Mouse (Mus musculus) E14TG2a.4 (cell line): Measurements from ENCODE around the gene Rfx3.

Experiments
- H3K27me3 ChIP-seq: 2 replicates; pipeline ENCODE4 v1.6.1; 2014; ENCODE audit warnings: low read length, control low read depth; ENCODE audit not compliant: insufficient read depth
- H3K36me3 ChIP-seq: 2 replicates; pipeline ENCODE4 v1.6.1; 2014; ENCODE audit warnings: low read length, control low read depth; ENCODE audit not compliant: insufficient read depth
- H3K4me1 ChIP-seq: replicated peaks from 2 replicates; pipeline ENCODE4 v1.6.1; 2014; ENCODE audit warnings: low read depth, low read length, control low read depth
- H3K4me3 ChIP-seq: replicated peaks from 2 replicates; pipeline ENCODE4 v1.5.1; 2014; ENCODE audit warnings: mild to moderate bottlenecking, low read length
- H3K9me3 ChIP-seq: 2 replicates; pipeline ENCODE4 v1.6.1; 2014; ENCODE audit warnings: low read length, control low read depth
- CTCF ChIP-seq: conservative IDR thresholded peaks from 2 replicates; pipeline ENCODE4 v1.5.1; 2014; ENCODE audit warnings: low read length
- NANOG ChIP-seq: IDR thresholded peaks from 2 replicates; pipeline ENCODE4 v1.6.1; 2014; ENCODE audit warnings: borderline replicate concordance, low read length, mixed read lengths
- POU5F1 ChIP-seq: IDR thresholded peaks from 2 replicates; pipeline ENCODE4 v1.6.1; 2014; ENCODE audit warnings: low read length, borderline replicate concordance

Rfx3 gene

GRCm38 (mm10) chr19:27931136-27931535 is 79.8 kb downstream of the Rfx3 start:
- H3K4me3 ChIP-seq, result no peak overlapping the region
- H3K36me3 ChIP-seq, result no peaks in the 10 kb centered on the region
- H3K4me1 ChIP-seq, result no peaks in the 10 kb centered on the region
- no peaks in the 10 kb centered on the region for H3K9me3 ChIP-seq
- TF ChIP-seq POU5F1 (no peak), NANOG (no peak), CTCF (no peak)
- no peaks in the 10 kb centered on the region for H3K27me3 ChIP-seq

- TF ChIP-seq NANOG (no peak), CTCF (no peak), POU5F1 (no peak)
- H3K4me3 ChIP-seq, result no peak overlapping the region
- no peaks in the 10 kb centered on the region for H3K9me3 ChIP-seq
- H3K4me1 ChIP-seq, result no peaks in the 10 kb centered on the region
- H3K36me3 ChIP-seq, result no peaks in the 10 kb centered on the region
- H3K27me3 ChIP-seq, result no peaks in the 10 kb centered on the region
These were observed 84.6 kb downstream of the Rfx3 start for GRCm38 (mm10) chr19:27926378-27926777.

GRCm38 (mm10) chr19:27919040-27919439 is 91.9 kb downstream of the Rfx3 start:
- Histone ChIP-seq H3K4me1 (0 out of 2 replicates have a peak, but pooled peaks cover 2% of the 10 kb centered on the region), H3K36me3 (no peaks in the 10 kb centered on the region), H3K27me3 (no peaks in the 10 kb centered on the region), H3K4me3 (no peak overlapping the region), H3K9me3 (no peaks in the 10 kb centered on the region)
- TF ChIP-seq NANOG (no peak), CTCF (peak; percentile 31)

GRCm38 (mm10) chr19:27916446-27916845 is 94.5 kb downstream of the Rfx3 start:
- Histone ChIP-seq H3K4me1 (0 out of 2 replicates have a peak, but pooled peaks cover 2% of the 10 kb centered on the region), H3K27me3 (no peaks in the 10 kb centered on the region), H3K9me3 (no peaks in the 10 kb centered on the region), H3K4me3 (no peak overlapping the region), H3K36me3 (no peaks in the 10 kb centered on the region)
- TF ChIP-seq POU5F1, result no peak
- no peak for TF ChIP-seq NANOG

- TF ChIP-seq POU5F1 (no peak), NANOG (no peak), CTCF (no peak)
- Histone ChIP-seq H3K9me3 (no peaks in the 10 kb centered on the region), H3K36me3 (no peaks in the 10 kb centered on the region), H3K27me3 (no peaks in the 10 kb centered on the region), H3K4me1 (peaks cover 51% of the 10 kb centered on the region), H3K4me3 (no peak overlapping the region)
These were observed 104.0 kb downstream of the Rfx3 start for GRCm38 (mm10) chr19:27906976-27907375.

GRCm38 (mm10) chr19:27905976-27906375 is 105.0 kb downstream of the Rfx3 start:
- TF ChIP-seq CTCF (no peak), POU5F1 (no peak), NANOG (no peak)
- H3K4me1 ChIP-seq, result peaks cover 54% of the 10 kb centered on the region
- no peaks in the 10 kb centered on the region for H3K9me3 ChIP-seq
- no peaks in the 10 kb centered on the region for H3K36me3 ChIP-seq
- H3K4me3 ChIP-seq, result 0 out of 2 replicates have a peak overlapping the region, but pooled peaks have one; percentile 23
- no peaks in the 10 kb centered on the region for H3K27me3 ChIP-seq

GRCm38 (mm10) chr19:27905172-27905571 is 105.8 kb downstream of the Rfx3 start:
- H3K9me3 ChIP-seq, result no peaks in the 10 kb centered on the region
- no peak for TF ChIP-seq NANOG
- no peak for TF ChIP-seq CTCF
- no peak for TF ChIP-seq POU5F1
- H3K4me1 ChIP-seq, result peaks cover 54% of the 10 kb centered on the region
- H3K4me3 ChIP-seq, result no peak overlapping the region
- no peaks in the 10 kb centered on the region for H3K36me3 ChIP-seq
- no peaks in the 10 kb centered on the region for H3K27me3 ChIP-seq

GRCm38 (mm10) chr19:27904655-27905054 is 106.3 kb downstream of the Rfx3 start:
- Histone ChIP-seq H3K27me3 (no peaks in the 10 kb centered on the region), H3K9me3 (no peaks in the 10 kb centered on the region), H3K4me3 (0 out of 2 replicates have a peak overlapping the region, but pooled peaks have one; percentile 23)

GRCm38 (mm10) chr19:27904209-27904608 is 106.8 kb downstream of the Rfx3 start:
- Histone ChIP-seq H3K9me3 (no peaks in the 10 kb centered on the region), H3K27me3 (no peaks in the 10 kb centered on the region), H3K4me1 (peaks cover 54% of the 10 kb centered on the region), H3K4me3 (0 out of 2 replicates have a peak overlapping the region, but pooled peaks have one; percentile 23), H3K36me3 (no peaks in the 10 kb centered on the region)
- no peak for TF ChIP-seq POU5F1
- no peak for TF ChIP-seq CTCF
- TF ChIP-seq NANOG, result no peak

More at GRCm38 (mm10) chr19:27904655-27905054, 106.3 kb downstream of the Rfx3 start:
- Histone ChIP-seq H3K4me1 (peaks cover 54% of the 10 kb centered on the region), H3K36me3 (no peaks in the 10 kb centered on the region)
- TF ChIP-seq CTCF (no peak), NANOG (peak; percentile 64)
